Mouse (Mus musculus) heart, embryonic 14.5 days (tissue): Measurements from ENCODE around the gene Zfp810. TPM values are rescaled to one million over a fixed set of nuclear protein-coding genes. Genes with fewer than 3 reads are reported as not detected.
"Not testable (repeated sequence)": the region's sequence is repeated elsewhere in the genome, so short reads cannot be mapped to it uniquely, and the experiment has no call there.

Experiments used
- ATAC-seq: fragments of 200-750 bp; cut with Nextera tagmentation; 2 replicates; pipeline ENCODE4 v1.8.0; 2017; ENCODE audit warnings: low read depth, moderate TSS enrichment; ENCODE audit not compliant: insufficient number of reproducible peaks, insufficient read depth, low FRiP score
- H3K27ac ChIP-seq, 2 experiments: fragments of 200-500 bp in 1 of 2; fragments of 300-500 bp in 1 of 2; sonication (generic) in 1 of 2; replicated peaks in 1 of 2; 2 replicates each; pipeline ENCODE4 v1.5.1; 2012 to 2014; ENCODE audit warnings: low read depth in 2 of 2, low read length in 2 of 2, control low read depth in 1 of 2, mild to moderate bottlenecking in 1 of 2, mixed read lengths in 1 of 2; ENCODE audit not compliant: control insufficient read depth in 1 of 2, insufficient read depth in 1 of 2
- H3K27me3 ChIP-seq: fragments of 300-500 bp; sonication (generic); 2 replicates; pipeline ENCODE4 v1.6.1; 2014; ENCODE audit warnings: mild to moderate bottlenecking, low read length, control low read depth; ENCODE audit not compliant: control insufficient read depth, insufficient read depth
- H3K36me3 ChIP-seq: fragments of 300-500 bp; sonication (generic); 2 replicates; pipeline ENCODE4 v1.6.1; 2014; ENCODE audit warnings: mild to moderate bottlenecking, control low read depth, low read length, mixed read lengths; ENCODE audit not compliant: control insufficient read depth, insufficient read depth
- H3K4me1 ChIP-seq, 2 experiments: fragments of 200-500 bp in 1 of 2; fragments of 300-500 bp in 1 of 2; sonication (generic) in 1 of 2; 2 replicates each; pipeline ENCODE4 v1.6.1; 2012 to 2014; ENCODE audit warnings: low read length in 2 of 2, control low read depth in 1 of 2, mixed read lengths in 1 of 2; ENCODE audit not compliant: control insufficient read depth in 2 of 2, insufficient read depth in 2 of 2
- H3K4me2 ChIP-seq: fragments of 300-500 bp; sonication (generic); 2 replicates; pipeline ENCODE4 v1.6.1; 2014; ENCODE audit warnings: mild to moderate bottlenecking, low read length
- H3K4me3 ChIP-seq, 2 experiments: fragments of 200-500 bp in 1 of 2; fragments of 300-500 bp in 1 of 2; sonication (generic) in 1 of 2; 2 replicates each; pipeline ENCODE4 v1.5.1; 2012 to 2014; ENCODE audit warnings: low read length in 2 of 2, mild to moderate bottlenecking in 2 of 2, control low read depth in 1 of 2, low read depth in 1 of 2, moderate library complexity in 1 of 2; ENCODE audit not compliant: control insufficient read depth in 1 of 2, insufficient read depth in 1 of 2
- H3K9ac ChIP-seq: fragments of 300-500 bp; sonication (generic); 2 replicates; pipeline ENCODE4 v1.6.1; 2014; ENCODE audit warnings: mild to moderate bottlenecking, low read length
- H3K9me3 ChIP-seq: fragments of 300-500 bp; sonication (generic); 2 replicates; pipeline ENCODE4 v1.6.1; 2016; ENCODE audit warnings: low read length, control low read depth; ENCODE audit not compliant: control insufficient read depth
- WGBS: fragments of 180-500 bp; shearing (Covaris S2); extraction: QIAGEN DNeasy Blood & Tissue Kit; methylation state at CpG from one replicate; pipeline ENCODE4 v1.1.7; 2014; 5-methylcytosine and 5-hydroxymethylcytosine counted together
- polyA plus RNA-seq: library from polyadenylated mRNA; unstranded; fragments of >200 nt; fragmentation: Nextera tagmentation; extraction: Ambion mirVana; gene quantifications from 2 replicates; pipeline ENCODE4 v1.2.1, GENCODE M21; 2014

The Zfp810 gene
- polyA plus RNA-seq, 1 experiment from 2014 or later, result 16.7 TPM

DNA sequence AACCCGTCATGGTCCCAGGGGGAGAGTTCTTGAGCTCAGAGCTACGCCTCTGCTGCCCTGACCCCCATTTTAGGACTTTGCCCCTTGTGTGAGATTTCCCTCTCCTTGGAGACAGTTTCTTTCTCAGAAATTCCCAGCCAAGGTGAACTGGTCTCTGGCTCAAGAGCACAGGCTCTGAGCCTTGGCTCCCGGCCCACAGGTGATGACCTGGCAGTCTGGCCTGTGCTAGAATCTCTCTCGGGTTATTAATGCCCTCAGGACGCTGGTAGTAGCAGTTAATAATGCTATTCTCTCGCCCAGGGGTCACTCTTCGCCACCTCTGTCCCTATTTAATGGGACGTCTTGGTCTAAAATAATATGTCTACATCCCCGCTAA lies 19.6 kb upstream of the Zfp810 start:
- H3K36me3 ChIP-seq, result peaks cover 14% of the 10 kb centered on the region
- no peaks in the 10 kb centered on the region for H3K9me3 ChIP-seq
- no peaks in the 10 kb centered on the region for H3K27me3 ChIP-seq
- peak overlapping the region; percentile 48 to 54 for H3K4me3 ChIP-seq
- H3K4me1 ChIP-seq, result peaks cover 4 to 8% of the 10 kb centered on the region in 2 experiments; a peak in 3 of 4 replicates
- peak overlapping the region; percentile 25 to 60 for H3K27ac ChIP-seq
- peak overlapping the region; percentile 75 for H3K4me2 ChIP-seq
- no peak for ATAC-seq
- H3K9ac ChIP-seq, result peak overlapping the region; percentile 72
- WGBS, result 17% methylated on average over 9 of the region's 9 CpGs

DNA sequence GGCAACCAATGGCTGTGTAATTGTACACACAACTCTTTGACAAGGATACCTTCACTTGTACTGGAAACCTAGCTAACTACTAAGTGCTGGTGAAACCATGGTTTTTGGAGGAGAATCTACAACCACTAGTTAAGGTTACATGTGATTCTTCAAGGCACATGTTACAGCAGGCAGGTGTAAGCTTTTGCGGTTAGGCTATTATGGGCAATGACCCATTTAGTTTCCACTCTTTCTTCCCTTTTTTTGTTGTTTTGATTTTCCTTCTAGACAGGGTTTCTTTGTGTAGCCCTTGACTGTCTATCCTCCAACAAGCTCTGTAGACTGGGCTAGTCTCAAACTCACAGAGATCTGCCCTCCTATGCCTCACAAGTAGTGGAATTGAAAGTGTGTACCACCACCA lies 17.1 kb upstream of the Zfp810 start:
- no peaks in the 10 kb centered on the region for H3K9me3 ChIP-seq
- WGBS, result 97% methylated on average over 1 of the region's 1 CpGs
- H3K9ac ChIP-seq, result no peak overlapping the region
- H3K36me3 ChIP-seq, result no peaks in the 10 kb centered on the region
- H3K27me3 ChIP-seq, result no peaks in the 10 kb centered on the region
- no peak overlapping the region for H3K4me3 ChIP-seq
- H3K4me1 ChIP-seq, result peaks cover 4 to 8% of the 10 kb centered on the region in 2 experiments; a peak in 3 of 4 replicates
- H3K4me2 ChIP-seq, result no peak overlapping the region
- no peak for ATAC-seq
- H3K27ac ChIP-seq, result no peak overlapping the region

DNA sequence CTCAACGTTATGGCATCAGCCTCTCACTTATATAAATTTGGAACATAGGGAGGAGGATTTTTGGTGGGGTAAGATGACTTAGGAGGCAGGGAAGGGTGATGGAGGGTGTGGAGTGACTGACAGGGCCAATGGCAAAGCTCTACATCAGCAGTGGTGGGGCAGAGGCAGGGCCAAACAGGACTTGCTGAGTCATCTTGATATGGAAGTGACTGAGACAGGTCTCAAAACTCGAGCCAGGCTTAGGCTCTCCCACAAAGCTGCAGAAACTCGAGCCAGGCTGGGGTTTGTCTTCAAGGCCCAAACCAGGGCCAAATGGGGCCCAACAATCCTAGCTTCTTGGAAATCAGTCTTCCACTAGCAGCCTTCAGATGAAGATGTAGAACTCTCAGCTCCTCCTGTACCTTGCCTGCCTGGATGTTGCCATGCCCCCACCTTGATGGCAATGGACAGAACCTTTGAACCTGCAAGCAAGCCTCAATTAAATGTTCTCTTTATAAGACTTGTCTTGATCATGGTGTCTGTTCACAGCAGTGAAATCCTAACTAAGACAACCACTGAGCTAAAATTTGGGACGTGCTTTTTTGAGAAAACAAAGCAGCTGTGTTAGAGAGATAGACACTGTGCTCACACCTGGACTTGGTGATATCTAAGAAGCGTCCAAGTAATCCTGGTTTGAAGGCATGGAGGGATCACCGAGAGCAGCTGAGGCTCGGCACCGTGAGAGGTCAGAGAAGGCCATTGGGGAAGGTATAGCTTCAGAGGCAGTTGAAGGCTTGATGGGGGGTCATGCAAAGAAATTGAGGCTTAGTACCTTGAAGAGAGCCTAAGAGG lies 15.1 kb upstream of the Zfp810 start:
- Histone ChIP-seq H3K36me3 (no peaks in the 10 kb centered on the region), H3K9me3 (peaks cover 3% of the 10 kb centered on the region; the same call in 1 of the 2 replicates), H3K4me1 (peaks cover 4 to 8% of the 10 kb centered on the region in 2 experiments; a peak in 3 of 4 replicates), H3K27ac (no peak overlapping the region), H3K4me3 (no peak overlapping the region), H3K27me3 (no peaks in the 10 kb centered on the region), H3K9ac (no peak overlapping the region), H3K4me2 (no peak overlapping the region)
- 68% methylated on average over 8 of the region's 8 CpGs for WGBS
- no peak for ATAC-seq

DNA sequence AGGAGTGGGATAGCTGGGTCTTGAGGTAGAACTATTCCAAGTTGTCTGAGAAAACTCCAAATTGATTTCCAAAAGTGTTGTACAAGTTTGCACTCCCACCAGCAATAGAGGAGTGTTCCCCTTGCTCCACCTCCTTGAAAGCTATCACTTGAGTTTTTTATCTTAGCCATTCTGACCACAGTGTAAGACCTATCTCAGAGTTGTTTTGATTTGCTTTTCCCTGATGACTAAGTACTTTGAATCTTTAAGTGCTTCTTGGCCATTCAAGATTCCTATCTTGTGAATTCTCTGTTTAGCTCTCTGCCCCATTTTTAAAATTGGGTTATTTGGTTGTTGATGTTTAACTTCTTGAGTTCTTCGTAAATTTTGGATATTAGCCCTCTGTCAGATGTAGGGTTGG lies 11.7 kb upstream of the Zfp810 start:
- Histone ChIP-seq H3K4me1 (no peaks in the 10 kb centered on the region), H3K27ac (no peak overlapping the region), H3K36me3 (no peaks in the 10 kb centered on the region), H3K27me3 (no peaks in the 10 kb centered on the region), H3K9ac (no peak overlapping the region), H3K4me2 (no peak overlapping the region), H3K9me3 (peaks cover 10% of the 10 kb centered on the region), H3K4me3 (no peak overlapping the region)
- 93% methylated on average over 1 of the region's 1 CpGs for WGBS
- no peak for ATAC-seq

DNA sequence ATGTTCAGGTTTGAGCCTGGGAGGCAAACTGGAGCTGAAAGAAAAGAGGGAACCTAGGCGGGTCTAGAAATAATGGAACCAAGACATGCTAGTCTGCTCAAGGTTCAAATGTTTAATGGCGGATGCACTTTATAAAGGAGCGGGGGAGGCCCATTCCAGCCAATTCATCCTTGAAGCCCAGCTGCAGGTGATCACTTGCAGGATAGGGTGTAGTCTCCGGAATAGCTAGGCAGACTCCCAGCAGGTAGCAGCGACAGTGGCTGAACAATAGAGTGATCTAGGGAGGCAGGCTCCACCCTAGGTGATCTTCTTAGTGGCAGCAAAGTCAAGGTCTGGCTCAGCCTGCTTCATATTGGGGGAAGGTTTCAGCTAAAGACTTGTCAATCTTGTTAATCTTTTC lies 8.6 kb upstream of the Zfp810 start:
- not testable (repeated sequence) for H3K9ac ChIP-seq, H3K27ac ChIP-seq, H3K4me3 ChIP-seq, H3K36me3 ChIP-seq, H3K4me1 ChIP-seq, H3K27me3 ChIP-seq, H3K4me2 ChIP-seq, ATAC-seq
- H3K9me3 ChIP-seq, result peaks cover 18% of the 10 kb centered on the region
- 77% methylated on average over 5 of the region's 5 CpGs for WGBS

DNA sequence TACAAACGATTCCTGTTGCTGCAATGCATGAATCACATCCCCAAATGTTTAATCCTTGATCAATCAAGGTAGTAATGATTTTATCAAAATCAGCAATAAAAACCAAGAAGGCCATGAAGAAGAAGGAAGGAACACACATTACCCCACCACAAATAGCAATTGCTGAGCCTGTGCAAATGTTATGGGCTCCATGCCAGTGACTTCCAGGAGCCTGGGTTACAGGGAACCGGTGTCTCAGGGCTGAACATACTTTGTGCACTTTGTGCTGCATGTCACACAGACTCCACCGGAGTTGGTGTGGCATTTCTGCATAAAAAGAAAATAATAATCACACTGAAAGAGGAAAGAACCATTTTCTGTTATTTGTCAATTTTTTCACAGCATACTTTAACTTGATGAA lies 6.6 kb upstream of the Zfp810 start:
- Histone ChIP-seq H3K36me3 (no peaks in the 10 kb centered on the region), H3K4me3 (no peak overlapping the region), H3K9ac (no peak overlapping the region), H3K27ac (no peak overlapping the region), H3K27me3 (no peaks in the 10 kb centered on the region), H3K4me2 (no peak overlapping the region), H3K4me1 (no peaks in the 10 kb centered on the region), H3K9me3 (peaks cover 18% of the 10 kb centered on the region)
- 77% methylated on average over 3 of the region's 3 CpGs for WGBS
- ATAC-seq, result no peak

DNA sequence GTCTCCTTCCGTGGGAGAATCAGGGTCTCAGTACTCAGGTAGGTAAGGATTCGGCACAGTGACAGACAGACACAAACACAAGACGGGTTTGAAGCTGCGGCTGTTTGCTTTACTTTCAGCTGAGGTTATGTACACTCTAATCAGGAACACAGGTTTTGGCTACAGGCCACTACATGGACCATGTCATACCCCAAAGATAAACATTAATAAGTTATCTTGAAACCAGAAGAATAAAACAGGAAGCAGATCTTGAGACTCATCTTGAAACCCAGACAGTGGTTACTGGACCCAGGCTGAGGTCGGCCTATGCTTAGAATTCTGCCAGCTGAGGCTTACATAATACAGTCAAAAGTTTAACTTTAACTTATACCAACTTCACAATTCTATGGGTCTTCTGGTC lies 5.8 kb upstream of the Zfp810 start:
- no peak overlapping the region for H3K9ac ChIP-seq
- H3K4me1 ChIP-seq, result no peaks in the 10 kb centered on the region
- no peaks in the 10 kb centered on the region for H3K27me3 ChIP-seq
- no peaks in the 10 kb centered on the region for H3K36me3 ChIP-seq
- H3K4me3 ChIP-seq, result no peak overlapping the region
- no peak overlapping the region for H3K4me2 ChIP-seq
- ATAC-seq, result no peak
- no peak overlapping the region for H3K27ac ChIP-seq
- peaks cover 18% of the 10 kb centered on the region for H3K9me3 ChIP-seq
- WGBS, result 77% methylated on average over 5 of the region's 5 CpGs

GRCm38 (mm10) chr9:22309651-22310050 lies 2.2 kb upstream of the Zfp810 start:
- Histone ChIP-seq H3K9ac (no peak overlapping the region), H3K4me1 (peaks cover 3 to 9% of the 10 kb centered on the region in 2 experiments), H3K9me3 (0 out of 2 replicates have a peak, but pooled peaks cover 9% of the 10 kb centered on the region), H3K27ac (no peak overlapping the region), H3K36me3 (peaks cover 7% of the 10 kb centered on the region), H3K4me2 (no peak overlapping the region), H3K27me3 (no peaks in the 10 kb centered on the region), H3K4me3 (no peak overlapping the region)
- WGBS, result 85% methylated on average over 5 of the region's 5 CpGs
- ATAC-seq, result no peak
